Mouse (Mus musculus): ENCODE measurements at regions not wholly inside any gene's neighbourhood (a gene's known extent, or its start where the extent isn't known, plus 50 kb on each side); places are given as distances from the start of the nearest gene placed in this dataset.

DNA sequence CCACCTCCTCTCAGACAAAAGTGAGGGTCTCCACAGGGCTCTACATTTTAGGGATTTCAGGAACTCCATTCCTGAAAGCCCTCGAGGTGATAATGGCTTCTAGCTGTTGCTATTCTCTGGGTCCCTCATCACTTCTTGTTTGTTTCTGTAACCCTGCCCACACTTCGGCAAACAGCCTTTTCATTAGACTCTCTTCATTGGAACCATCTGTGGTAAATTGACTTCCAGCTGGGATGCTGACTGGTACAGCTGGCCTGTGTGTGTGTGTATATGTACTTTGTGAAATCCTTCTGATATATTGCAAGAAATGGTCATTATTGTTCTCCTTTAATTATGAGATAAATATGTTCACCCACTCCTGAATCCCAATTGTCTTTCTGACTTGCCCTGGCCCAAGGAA lies 50.3 kb downstream of the Gm10192 start:
- no peak for DNase-seq

DNA sequence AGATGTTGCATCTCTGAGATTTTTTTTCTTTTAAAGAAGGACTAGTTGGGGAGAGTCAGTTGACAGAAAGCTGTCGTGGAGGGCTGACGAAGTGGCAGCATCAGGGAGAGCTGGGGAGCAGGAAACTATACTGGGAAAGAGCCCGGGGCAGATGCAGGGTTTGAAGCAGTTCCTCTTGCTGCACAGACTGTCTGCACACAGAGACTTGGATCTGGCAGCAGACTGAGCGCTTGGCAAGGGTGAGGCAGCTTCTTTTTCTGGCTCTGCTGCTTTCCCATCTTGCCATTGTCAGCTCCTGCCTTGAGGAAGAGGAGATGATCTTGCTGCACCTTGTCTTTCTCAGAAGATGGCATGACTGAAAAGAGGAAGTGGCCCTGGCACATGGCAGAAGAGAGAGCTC lies 55.2 kb downstream of the Gm10192 start:
- peak; percentile 1 to 2 for DNase-seq

DNA sequence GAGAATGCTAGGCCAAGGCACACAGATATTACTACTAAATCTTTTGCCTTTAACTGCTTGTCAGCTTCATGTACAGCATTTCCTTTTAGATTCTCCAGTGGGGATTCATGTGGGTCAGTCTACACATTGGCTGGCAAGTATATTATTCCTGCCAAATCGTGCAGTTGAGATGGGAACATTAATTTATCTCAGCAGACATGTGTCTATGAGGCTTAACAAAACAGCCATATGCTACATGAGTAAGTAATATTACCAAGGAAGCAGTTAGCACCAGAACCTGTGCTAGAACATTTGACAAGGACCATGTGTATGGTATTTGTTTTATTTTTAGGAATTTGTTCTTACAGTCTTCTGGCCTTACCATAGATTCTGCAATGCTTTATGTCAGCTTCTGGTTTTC lies 59.1 kb downstream of the Gm10192 start:
- DNase-seq = no peak

DNA sequence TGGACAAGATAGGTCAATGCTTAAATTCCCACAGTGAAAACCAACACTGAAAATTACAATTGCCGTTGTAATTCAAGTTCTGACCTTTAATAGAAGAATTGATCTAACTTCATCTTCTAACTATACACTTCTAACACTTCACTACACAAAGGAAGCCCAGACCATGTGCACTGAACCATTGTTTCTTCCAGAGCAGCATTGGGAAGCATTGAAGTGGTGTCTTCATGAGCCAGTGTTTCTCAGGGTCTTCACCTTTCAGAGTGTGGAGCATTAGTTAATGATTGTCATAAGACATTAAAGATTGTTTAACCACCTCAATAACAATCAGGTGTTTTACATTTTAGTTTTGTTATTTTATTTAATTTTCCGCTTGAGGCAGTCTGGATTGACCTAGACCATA lies 61.0 kb downstream of the Gm10192 start:
- no peak for DNase-seq

DNA sequence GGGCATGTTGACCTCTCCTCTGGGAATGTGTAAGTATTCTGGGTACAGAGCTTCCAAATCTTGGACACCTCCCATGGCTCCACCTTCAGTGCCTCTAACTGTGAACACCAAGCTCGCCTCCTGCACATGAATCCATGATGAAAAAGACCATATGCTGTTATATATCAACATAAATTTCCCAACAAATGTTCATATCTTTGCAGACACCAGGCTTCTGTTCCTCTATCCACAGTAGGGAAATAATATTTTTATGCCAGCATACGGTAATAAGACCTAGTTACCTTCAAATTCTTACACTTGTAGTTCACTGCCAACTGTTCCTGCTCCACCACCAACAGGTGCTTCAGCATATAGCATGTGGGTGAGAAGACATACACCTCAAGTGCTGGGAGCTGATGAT lies 63.5 kb downstream of the Gm10192 start:
- no peak for DNase-seq

DNA sequence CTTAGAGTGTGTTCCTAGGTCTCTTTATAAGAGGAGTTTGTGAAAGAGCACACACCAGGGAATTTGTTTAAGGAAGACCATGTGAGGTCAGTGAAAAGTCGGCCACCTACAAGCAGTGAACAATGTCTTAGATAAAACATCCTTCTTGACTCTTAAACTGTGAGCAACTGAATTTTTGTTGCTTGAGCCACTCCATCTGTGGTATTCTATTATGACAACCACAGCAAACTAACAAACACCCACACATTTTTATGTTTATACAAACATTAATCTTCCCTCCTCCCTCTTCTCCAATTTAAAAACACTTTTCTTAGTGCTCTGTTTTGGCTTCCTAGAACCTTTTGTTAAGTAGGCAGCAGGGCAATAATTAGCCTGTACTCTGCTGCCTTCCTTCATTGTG lies 66.0 kb downstream of the Gm10192 start:
- no peak for DNase-seq

DNA sequence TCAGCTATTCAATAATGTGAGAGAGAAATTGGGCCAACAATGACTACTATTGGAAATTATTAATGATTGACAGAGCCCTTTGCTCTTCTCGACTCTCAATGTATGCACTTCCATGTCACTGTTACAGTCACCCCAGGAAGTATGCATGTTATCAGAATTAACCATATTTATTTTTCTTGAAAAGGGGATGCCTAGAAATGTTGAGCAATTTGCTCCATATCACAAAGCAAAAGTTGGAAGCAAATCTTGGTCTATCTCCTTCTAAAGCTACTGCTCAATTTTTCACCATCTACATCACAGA lies 80.3 kb downstream of the Gm10192 start:
- DNase-seq = no peak

DNA sequence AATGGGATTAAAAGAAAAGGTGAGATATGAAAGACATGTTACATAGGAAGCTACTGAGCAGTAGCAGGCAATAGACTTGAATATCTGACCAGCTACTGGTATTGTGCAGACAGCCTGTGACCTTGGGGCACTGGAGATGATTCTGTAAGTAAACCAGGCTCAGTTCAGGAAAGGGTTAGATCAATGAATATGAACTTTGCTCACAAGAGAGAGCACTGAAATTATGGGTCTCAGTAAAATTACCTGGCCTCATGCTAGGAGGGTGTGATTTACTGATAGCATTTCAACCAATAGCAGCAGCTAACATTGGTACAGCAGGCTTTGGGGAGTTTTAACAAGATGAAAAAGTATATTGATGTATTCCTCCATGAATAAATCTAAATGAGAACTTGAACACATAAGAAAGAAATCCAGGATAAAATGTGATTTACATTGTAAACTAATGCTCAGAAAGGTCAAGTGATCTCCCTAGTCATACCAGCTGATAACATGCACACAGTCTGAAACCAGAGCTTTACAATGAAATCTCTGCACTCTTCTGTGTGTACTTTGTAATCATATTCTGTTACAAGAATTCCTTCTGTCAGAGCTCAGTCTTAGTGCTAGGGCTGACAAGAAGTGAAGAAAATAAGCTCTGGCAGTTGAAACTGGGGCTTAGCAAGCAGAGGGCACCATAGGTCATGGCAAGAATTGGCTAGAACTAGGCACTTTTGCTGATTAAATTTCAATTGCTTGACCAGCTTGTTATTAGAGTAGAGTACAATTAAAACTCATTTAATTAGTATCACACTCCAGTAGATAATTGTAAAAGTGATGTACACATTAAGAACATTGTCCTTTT lies 80.8 kb downstream of the Gm10192 start:
- DNase-seq = no peak

DNA sequence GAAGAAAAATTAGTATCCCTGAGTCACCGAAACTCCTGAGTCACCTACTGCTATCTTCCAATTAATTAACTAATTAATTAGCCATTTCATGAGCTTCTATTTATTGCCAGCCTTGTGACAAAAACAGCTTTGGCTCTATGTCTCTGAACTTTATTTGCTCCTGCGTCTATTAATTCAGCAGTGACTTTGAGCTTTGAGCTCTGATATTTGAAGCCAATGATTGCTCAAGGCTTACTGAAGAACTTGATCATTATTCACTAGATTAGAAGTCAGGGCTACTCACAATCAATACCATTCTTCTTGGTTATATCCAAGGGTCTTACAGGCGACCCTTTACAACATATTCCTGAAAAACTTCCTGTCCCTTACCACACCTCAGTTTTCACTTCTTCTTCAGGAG lies 83.2 kb downstream of the Gm10192 start:
- no peak for DNase-seq

DNA sequence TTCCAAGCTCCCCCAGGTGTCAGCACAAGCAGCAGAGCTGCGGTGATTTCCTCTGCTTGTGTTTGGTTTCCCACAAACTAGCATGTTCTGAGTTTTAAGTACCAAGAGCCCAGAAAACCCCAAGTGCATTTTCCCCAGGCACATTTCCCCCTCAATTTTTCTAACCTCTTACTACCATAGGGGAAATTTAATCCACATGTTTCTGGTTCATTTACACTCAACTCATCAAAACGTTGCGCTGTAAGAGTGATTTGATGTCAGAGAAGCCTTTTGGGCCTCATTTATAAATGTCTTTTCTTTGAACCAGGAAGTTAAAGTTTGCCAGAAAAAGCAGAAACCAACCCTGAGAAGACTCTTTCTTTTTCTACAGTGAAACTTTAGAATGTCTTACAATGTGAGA lies 89.4 kb downstream of the Gm10192 start:
- DNase-seq = no peak

DNA sequence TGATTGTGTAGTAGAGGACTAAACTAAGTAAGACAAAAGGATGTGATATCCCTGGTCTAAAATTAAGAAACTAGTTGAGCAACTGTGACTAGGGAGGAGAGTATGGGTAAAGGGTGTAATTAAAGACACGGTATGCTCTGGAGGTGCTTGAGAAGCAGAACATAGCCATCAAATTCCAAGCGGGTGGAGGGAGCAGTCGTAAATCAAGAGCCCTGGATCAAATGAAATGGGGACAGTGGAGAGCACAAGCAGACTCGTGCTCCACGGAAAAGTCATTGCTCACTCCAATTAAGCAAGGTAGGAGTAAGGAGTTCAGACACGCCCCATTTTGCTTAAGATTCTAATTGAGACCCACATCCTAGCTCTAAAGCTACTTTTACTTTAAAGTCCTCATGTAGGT lies 132.2 kb downstream of the Gm10192 start:
- DNase-seq = no peak

DNA sequence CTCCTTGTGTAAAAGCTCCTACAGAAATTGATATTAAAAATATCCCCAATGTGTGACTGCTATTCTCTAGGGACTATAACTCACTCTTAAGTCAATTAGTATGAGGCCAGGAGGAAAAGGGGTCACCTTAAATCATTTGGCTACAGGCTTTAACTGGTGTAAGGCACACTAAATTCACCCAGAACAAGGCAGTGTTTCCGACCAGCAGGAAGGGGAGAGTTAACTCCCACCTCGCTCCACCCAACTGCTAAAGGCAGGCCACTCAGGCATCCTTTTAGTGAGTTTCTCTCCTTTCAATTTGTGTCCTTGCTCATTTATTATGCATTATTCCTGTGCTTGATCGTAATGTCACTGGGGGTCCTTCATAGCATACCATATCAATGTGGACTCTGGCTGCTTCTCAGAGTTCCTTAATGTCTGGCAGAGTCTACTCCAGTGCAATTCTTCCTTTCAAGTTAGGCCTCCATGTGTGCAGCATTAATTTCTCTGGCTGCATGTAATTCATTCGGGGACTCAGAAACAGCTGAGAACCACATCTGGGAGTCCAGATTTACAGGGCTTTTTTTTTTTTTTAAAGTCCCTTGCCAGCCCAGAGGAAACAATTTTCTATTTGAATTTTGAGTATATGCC lies 133.8 kb downstream of the Gm10192 start:
- no peak for DNase-seq

DNA sequence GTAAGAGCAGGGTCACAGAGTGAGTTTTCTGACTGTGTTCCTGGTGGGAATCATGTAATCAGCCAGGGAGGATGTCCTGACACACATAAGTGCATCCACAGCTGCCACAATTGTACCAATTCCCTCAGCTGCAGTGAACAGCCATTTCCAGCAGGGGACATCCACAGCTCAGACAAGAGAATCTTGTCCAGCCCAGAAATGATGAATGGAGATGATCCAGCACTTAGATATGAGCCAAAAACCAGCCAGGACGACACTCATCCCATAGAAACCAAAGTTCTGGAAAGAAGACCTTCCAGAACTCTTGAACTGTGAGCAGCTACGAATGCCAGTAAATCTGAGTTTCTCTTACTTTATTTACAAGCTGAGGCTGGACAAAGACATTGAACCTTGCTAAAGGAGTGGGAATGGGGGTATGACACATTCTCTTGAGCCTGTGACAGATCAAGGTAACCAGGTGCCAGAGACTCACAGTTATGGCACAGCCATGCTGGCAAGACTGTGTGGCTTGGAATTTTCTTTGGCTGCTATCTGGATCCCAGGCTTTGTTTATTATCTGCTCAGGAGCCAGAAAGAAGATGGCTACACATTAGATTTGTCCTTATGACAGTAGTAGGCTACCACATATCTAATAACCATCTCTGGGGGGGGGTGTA lies 145.1 kb downstream of the Gm10192 start:
- peak; percentile 20 to 27 for DNase-seq

DNA sequence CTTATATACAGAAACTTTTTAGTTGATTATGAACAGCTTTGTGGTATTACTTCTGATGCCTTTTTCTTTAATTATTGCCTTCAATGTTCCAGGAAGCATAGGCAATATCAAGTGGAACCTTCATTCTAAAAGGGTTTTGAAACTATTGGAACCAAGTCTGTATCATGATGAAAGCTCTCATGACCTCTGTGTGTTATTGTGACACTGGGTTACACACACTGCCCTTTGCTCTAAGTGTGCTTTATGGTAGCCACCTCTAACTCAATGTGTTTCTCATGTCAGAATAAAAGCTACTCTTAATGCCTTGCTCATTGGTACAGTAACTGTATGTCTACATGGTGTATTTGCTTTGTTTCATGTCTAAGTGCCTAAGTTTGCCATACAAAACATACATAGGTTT lies 154.0 kb downstream of the Gm10192 start:
- DNase-seq = no peak

DNA sequence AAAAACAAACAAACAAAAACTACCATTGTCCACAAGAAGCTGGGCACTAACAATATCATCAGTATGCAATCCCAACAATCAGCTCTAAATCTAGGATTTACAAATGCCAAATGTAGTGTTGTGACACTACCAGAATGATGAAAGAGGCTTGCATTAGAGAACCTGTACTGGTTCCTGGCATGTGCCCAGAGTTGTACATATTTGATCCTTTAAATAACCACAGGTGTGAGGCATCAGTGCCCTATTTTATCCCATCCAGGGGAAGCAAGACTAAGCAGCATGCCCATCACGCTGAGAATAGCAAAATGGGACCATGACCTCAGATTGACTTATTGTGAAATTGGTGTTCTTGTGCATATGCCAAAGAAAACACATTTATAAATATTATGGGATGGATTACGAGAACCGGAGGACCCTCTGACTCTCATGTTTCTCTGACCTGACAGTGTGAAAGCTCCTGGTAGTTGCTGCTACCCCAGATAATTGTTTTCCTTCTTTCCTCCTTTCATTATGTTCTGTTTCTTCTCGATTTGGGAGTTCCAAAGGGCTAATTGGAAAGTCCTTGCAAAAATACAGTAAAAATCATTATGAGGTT lies 157.4 kb downstream of the Gm10192 start:
- no peak for DNase-seq

DNA sequence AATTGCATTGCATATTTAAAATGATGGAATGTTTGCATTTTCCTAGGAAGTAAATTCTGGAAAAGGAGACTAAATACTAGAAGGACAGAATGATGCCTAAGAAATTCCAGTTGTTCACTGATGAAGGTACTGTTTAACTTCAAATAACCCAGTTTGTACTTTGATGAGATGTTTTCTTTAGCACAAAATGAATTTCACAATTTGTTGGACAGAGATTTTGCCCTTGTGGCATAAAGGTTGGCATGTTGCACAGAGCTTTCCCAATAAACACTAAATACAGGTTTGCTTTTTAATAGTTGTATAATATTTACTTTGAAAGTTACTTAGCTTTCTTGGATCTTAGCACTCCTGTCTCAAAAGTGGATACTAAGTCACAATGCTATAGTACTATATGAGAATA lies 181.6 kb downstream of the Gm10192 start:
- DNase-seq = no peak

DNA sequence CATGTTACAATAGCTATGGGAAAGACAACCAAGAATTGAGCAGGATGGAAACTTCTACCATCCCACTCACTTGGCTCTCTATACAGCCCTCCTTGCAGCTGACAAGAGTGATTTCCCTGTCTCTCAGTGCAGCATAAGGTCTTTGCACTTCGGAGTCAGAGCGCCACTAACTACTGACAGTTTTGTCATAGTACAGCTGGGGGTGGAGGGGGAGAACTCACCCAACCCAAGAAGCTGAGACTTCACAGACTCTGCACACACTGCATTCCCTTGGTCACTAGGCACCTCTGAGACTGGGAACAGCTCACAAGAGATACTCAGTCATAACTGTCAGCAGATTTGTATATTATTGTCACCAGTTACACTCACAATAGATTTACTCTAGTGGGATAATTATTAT lies 195.3 kb upstream of the Gm12695 start:
- no peak for DNase-seq

DNA sequence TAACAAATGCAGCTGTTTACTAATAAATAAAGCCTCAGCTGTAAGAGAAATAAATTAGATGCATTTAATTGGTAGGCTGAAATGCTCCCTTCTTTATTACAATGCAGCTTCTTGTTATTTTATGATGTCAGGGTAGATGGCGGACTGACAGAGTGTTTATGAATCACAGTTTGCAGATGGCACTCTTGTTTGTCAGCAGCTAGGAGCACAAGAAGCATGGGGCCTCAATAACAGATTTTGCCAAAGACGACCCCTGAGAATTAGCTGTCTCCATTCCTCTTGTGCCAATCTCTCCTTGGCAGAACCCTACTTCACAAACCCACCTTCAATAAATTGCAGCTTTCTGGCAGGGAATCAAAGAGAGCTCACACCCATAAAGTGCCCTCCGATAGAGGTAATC lies 194.9 kb upstream of the Gm12695 start:
- no peak for DNase-seq

DNA sequence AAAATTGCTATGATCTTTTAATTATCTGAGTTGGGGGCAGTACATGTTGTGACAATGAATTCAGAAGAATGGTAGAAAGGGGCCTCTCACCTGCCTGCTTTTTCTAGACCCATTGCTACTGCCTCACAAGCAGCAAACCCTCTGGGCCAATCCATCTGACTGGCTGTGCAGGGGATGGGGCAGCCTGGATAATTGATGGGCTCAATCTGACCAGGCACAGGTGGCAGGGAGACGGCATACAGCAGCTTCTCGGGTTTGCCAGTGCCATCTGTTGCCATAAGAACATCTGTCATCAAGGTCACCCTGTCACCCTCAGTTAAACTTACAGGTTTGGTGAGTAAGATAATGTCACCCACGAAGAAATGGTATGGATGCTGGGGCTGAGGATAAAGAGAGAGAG lies 189.9 kb upstream of the Gm12695 start:
- no peak for DNase-seq

DNA sequence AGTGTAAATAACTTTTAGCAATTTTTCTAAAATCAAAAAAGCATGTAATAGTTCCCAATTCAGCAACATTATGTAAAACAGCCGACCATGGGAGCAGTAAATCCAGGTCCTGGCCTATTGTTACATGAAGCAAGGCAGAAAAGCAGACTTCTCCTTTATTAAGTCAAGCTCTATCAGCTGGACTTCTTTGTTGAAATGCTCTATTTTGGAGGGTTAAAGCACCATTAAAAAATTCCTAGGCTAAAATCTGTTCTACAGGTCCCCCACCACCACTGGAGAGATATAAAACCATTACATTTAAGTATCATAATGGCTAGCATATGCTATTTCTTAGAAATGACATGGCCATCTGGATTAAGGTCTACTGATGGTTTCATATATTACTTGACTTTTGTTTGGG lies 188.8 kb upstream of the Gm12695 start:
- no peak for DNase-seq

DNA sequence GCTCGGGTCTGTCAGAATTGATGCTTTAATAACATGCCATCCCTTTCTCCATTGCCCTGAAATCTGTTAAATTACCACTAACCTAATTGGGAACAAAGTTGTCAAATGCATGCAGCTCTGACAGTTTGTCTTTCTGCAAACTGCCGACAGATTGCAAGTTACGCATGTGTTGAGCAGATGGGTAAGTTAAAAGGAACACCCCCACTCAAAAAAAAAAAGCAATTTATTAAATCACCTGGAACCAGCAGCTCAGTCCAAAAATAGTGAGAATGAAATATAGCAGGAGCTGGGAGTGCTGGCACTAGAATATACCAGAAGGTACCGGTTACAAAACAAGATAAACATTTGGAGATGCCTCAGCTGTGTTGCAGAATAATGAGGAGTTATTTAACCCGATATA lies 184.2 kb upstream of the Gm12695 start:
- DNase-seq = no peak

DNA sequence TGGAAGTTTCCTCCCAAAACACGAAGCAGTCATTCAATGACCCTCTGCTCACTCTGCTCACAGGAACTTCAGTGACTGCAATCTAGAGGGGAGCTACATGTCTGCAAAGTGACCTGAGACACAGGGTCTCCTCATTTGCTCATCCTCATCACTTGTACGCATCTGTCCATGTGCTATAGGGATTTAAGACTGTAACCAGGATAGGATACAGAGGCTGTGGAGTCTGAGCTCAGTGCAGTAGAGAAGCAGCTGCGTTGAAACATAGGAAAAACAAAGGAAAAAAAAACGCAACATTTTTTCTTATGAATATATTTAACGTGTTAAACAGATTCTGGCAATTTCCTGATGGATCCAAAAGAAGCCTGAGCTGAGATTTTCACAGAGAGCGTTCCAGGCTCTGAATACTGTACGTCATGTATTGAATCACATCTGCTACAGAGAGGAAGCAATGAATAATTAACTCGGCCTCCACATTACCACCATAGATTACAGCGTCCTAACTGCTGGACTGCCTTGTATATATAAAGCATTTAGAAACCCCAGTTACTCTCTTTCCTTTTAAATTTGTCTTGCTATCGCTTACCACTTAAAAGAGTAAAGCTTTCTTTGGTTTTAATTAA lies 183.7 kb upstream of the Gm12695 start:
- DNase-seq = no peak
